Mouse (Mus musculus) retina, postnatal 7 days (tissue): ENCODE measurements around the gene Slc6a12.

Experiments
- DNase-seq: peaks from one replicate; pipeline ENCODE4 v3.0.0-alpha.2; 2012; ENCODE audit warnings: low read depth, low spot score

The Slc6a12 gene

DNA sequence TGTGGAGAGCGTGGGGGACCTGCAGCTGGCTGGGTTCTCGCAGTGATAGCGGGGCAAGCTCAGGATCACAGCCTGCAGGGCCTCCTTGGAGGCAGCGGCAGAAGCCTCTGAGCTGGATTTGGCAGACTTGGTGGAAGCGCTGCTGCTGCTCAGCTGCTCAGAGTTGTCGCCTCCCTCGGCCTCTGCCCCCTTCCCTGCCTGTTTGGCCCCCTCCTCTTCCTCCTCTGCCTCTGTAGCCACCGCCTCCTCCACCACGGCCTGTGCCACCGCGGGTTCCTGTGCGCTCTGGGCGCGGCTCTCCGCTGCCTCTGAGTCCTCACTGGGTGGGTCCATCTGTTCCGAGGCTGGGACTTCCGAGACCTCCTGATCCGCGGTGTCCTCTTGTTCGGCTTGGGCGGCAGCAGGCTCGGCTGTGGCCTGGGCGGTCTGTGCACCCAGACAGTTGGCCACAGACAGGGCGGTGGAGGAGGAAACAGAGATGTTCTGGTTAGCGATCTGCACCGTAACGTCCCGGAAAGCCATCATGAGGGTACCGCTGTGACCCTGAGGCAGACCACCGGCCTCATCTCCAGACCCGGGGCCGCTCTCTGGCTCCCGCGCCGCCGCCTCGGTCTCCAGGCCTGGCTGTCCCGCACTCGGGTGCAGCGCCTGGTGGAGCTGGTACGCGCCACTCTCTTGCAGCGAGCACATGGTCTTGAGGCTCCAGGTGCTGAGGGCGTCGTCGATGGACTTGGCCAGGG, 69.9 kb downstream of the Slc6a12 start:
- no peak for DNase-seq
